Mouse (Mus musculus) ES-Bruce4 (cell line): Measurements from ENCODE around the gene Olfr1199. TPM values are rescaled to one million over a fixed set of nuclear protein-coding genes. Genes with fewer than 3 reads are reported as not detected.

ENCODE experiments used
- H3K27ac ChIP-seq: 2 replicates; pipeline ENCODE4 v1.5.1; 2012; ENCODE audit warnings: low read length, inconsistent platforms; ENCODE audit not compliant: insufficient read depth
- H3K27me3 ChIP-seq: 2 replicates; pipeline ENCODE4 v1.6.1; 2012; ENCODE audit warnings: mild to moderate bottlenecking, low read length, inconsistent platforms; ENCODE audit not compliant: control insufficient read depth, poor library complexity, insufficient read depth, severe bottlenecking
- H3K36me3 ChIP-seq: 2 replicates; pipeline ENCODE4 v1.6.1; 2012; ENCODE audit warnings: inconsistent platforms, mild to moderate bottlenecking, low read length, moderate library complexity; ENCODE audit not compliant: control insufficient read depth, poor library complexity, insufficient read depth, severe bottlenecking
- H3K4me1 ChIP-seq: one replicate; pipeline ENCODE4 v1.8.1; 2011; ENCODE audit warnings: low read length; ENCODE audit not compliant: control insufficient read depth, insufficient read depth
- H3K4me3 ChIP-seq: 2 replicates; pipeline ENCODE4 v1.5.1; 2011; ENCODE audit warnings: low read depth, mild to moderate bottlenecking, low read length
- H3K9ac ChIP-seq: 2 replicates; pipeline ENCODE4 v1.6.1; 2012; ENCODE audit warnings: low read depth, mild to moderate bottlenecking, inconsistent platforms; ENCODE audit not compliant: poor library complexity, severe bottlenecking
- H3K9me3 ChIP-seq: replicated peaks from 2 replicates; pipeline ENCODE4 v1.6.1; 2012; ENCODE audit warnings: mild to moderate bottlenecking, low read length, inconsistent platforms; ENCODE audit not compliant: control insufficient read depth, poor library complexity, insufficient read depth, severe bottlenecking
- CTCF ChIP-seq: IDR thresholded peaks from one replicate; pipeline ENCODE4 v1.8.1; 2011; ENCODE audit warnings: low read depth, low read length
- polyA plus RNA-seq: library from polyadenylated mRNA; stranded (reverse); fragments of >200 nt; gene quantifications from 2 replicates; pipeline ENCODE4 v1.2.4, GENCODE M21; 2011; ENCODE audit warnings: low read depth; ENCODE audit not compliant: missing spikeins, insufficient read depth, insufficient read length

Olfr1199 gene
- polyA plus RNA-seq, 1 experiment: not detected

- Histone ChIP-seq H3K4me1 (no peaks in the 10 kb centered on the region), H3K27ac (no peak within 1 kb of the TSS), H3K9me3 (no peaks in the 10 kb centered on the region), H3K27me3 (no peaks in the 10 kb centered on the region), H3K4me3 (no peak within 1 kb of the TSS), H3K9ac (no peak within 1 kb of the TSS), H3K36me3 (no peaks in the 10 kb centered on the region)
- no peak for TF ChIP-seq CTCF
Observed at GRCm38 (mm10) chr2:88704497-88704896, 55.8 kb downstream of the Olfr1199 start, which contains the start of gene Olfr1196. TSS of gene Olfr1196 (minus strand) at chr2:88704597.

Other genes with a start within 250 kb of the Olfr1199 start
- not detected in 2 replicates for gene Olfr1186, start 241.9 kb downstream of the Olfr1199 start, polyA plus RNA-seq
- gene Olfr1188, start 203.5 kb downstream of the Olfr1199 start, polyA plus RNA-seq: not detected in 2 replicates
- gene Olfr1189, start 174.0 kb downstream of the Olfr1199 start, polyA plus RNA-seq: not detected in 2 replicates
- not detected in 2 replicates for gene Olfr1191-ps1, start 119.9 kb downstream of the Olfr1199 start, polyA plus RNA-seq
- gene Olfr1192-ps1, start 112.0 kb downstream of the Olfr1199 start, polyA plus RNA-seq: 0.12 TPM in 1 of 2 replicates, not detected in the other
- gene Olfr1193, start 84.8 kb downstream of the Olfr1199 start, polyA plus RNA-seq: not detected in 2 replicates
- gene Olfr1195, start 71.3 kb downstream of the Olfr1199 start, polyA plus RNA-seq: not detected in 2 replicates
- gene Olfr1196, start 55.9 kb downstream of the Olfr1199 start, polyA plus RNA-seq: not detected in 2 replicates
- not detected in 2 replicates for gene Olfr1197, start 28.1 kb downstream of the Olfr1199 start, polyA plus RNA-seq
- gene Olfr1198, start 9.1 kb downstream of the Olfr1199 start, polyA plus RNA-seq: 0.25 and 0.43 TPM in 2 replicates
- gene Olfr1200, start 10.0 kb upstream of the Olfr1199 start, polyA plus RNA-seq: not detected in 2 replicates
- gene Olfr1201, start 32.6 kb upstream of the Olfr1199 start, polyA plus RNA-seq: not detected in 2 replicates
- gene Olfr1202, start 54.0 kb upstream of the Olfr1199 start, polyA plus RNA-seq: not detected in 2 replicates
- gene Olfr1205, start 69.3 kb upstream of the Olfr1199 start, polyA plus RNA-seq: not detected in 2 replicates
- gene Olfr1204, start 88.8 kb upstream of the Olfr1199 start, polyA plus RNA-seq: not detected in 2 replicates
- gene Olfr1206, start 102.8 kb upstream of the Olfr1199 start, polyA plus RNA-seq: not detected in 2 replicates
- not detected in 2 replicates for gene Olfr1208, start 141.8 kb upstream of the Olfr1199 start, polyA plus RNA-seq
- gene Olfr1209, start 154.7 kb upstream of the Olfr1199 start, polyA plus RNA-seq: not detected in 2 replicates
- gene Olfr1211, start 177.6 kb upstream of the Olfr1199 start, polyA plus RNA-seq: not detected in 2 replicates
- gene Olfr1212, start 193.5 kb upstream of the Olfr1199 start, polyA plus RNA-seq: not detected in 2 replicates
- not detected in 2 replicates for gene Gm13762, start 219.8 kb upstream of the Olfr1199 start, polyA plus RNA-seq
- gene Olfr1214, start 232.2 kb upstream of the Olfr1199 start, polyA plus RNA-seq: not detected in 2 replicates
- gene Olfr1215, start 246.5 kb upstream of the Olfr1199 start, polyA plus RNA-seq: not detected in 2 replicates